9 mouse cellular contexts compared by ENCODE assay signal in the genomic region with DNA sequence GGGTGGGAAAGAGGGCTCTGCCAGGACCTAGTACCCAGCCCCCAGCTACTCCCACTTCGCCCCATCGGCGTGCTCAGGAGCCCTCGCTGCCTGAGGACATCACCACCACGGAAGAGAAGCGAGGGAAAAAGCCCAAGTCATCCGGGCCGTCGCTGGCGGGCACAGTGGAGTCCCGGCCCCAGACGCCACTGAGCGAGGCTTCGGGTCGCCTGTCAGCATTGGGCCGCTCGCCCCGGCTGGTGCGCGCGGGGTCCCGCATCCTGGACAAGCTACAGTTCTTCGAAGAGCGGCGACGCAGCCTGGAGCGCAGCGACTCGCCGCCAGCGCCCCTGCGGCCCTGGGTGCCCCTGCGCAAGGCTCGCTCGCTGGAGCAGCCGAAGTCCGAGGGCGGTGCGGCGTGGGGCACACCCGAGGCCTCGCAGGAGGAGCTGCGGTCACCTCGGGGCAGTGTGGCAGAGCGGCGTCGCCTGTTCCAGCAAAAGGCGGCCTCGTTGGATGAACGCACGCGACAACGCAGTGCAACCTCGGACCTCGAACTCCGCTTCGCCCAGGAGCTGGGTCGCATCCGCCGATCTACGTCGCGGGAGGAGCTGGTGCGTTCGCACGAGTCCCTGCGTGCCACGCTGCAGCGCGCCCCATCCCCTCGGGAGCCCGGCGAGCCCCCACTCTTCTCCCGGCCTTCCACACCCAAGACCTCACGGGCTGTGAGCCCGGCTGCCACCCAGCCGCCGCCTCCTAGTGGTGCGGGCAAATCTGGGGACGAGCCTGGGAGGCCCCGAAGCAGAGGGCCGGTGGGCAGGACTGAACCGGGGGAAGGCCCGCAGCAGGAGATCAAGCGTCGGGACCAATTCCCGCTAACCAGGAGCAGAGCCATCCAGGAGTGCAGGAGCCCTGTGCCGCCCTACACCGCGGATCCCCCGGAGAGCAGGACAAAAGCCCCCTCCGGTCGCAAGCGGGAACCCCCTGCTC. TPM values are rescaled to one million over a fixed set of nuclear protein-coding genes. Genes with fewer than 3 reads are reported as not detected.
DNase-seq lines count a peak whose midpoint lies in the region; ATAC-seq lines count a peak whose summit lies in the region.
"Had no signal": no experiment of that assay in that cellular context is flagged by ENCODE, and none has a peak within 500 bp of the region (broad histone marks: within the 10 kb centered on the region; RNA-seq: fewer than 3 reads in every experiment).

No protein-coding gene starts in this region.

- H3K27ac ChIP-seq in heart, embryonic 12.5 days (ENCODE audit: poor library complexity, severe bottlenecking), result no peak overlapping the region
- H3K27ac ChIP-seq in hindbrain, embryonic 10.5 days, result peak overlapping the region; percentile 75
- no peak overlapping the region for H3K27ac ChIP-seq in midbrain, embryonic 16.5 days (ENCODE audit: low read length)

- H3K9ac ChIP-seq in heart, embryonic 12.5 days, result peak overlapping the region; percentile 59
- H3K9ac ChIP-seq in midbrain, embryonic 16.5 days (ENCODE audit: low read depth, low read length), result peak overlapping the region; percentile 39

- no peak for DNase-seq in heart, adult 18-20 months
- DNase-seq in cerebellum, postnatal 25 days, result peak; percentile 56 to 60
- DNase-seq in hindbrain, embryonic 10.5 days (ENCODE audit: low spot score), result peak; percentile 55
- DNase-seq in spleen, postnatal 4 days (ENCODE audit: low spot score in 2 of 2), result no peak
- DNase-seq in thymus, postnatal 0 days (ENCODE audit: low spot score), result no peak

- peaks cover 78% of the 10 kb centered on the region for H3K4me1 ChIP-seq in heart, embryonic 12.5 days (replicated peaks)
- peaks cover 55% of the 10 kb centered on the region for H3K4me1 ChIP-seq in hindbrain, embryonic 10.5 days (replicated peaks)
- H3K4me1 ChIP-seq in midbrain, embryonic 16.5 days (ENCODE audit: control insufficient read depth, insufficient read depth, low read length), result peaks cover 51% of the 10 kb centered on the region

- H3K9me3 ChIP-seq in heart, embryonic 12.5 days (replicated peaks), result no peaks in the 10 kb centered on the region
- H3K9me3 ChIP-seq in hindbrain, embryonic 10.5 days, result no peaks in the 10 kb centered on the region
- H3K9me3 ChIP-seq in midbrain, embryonic 16.5 days (replicated peaks; ENCODE audit: control insufficient read depth, low read length, poor library complexity, severe bottlenecking), result no peaks in the 10 kb centered on the region

- 10% methylated on average over 94 of the region's 94 CpGs for WGBS in heart, embryonic 12.5 days
- WGBS in hindbrain, embryonic 10.5 days, result 4% methylated on average over 94 of the region's 94 CpGs
- 7% methylated on average over 94 of the region's 94 CpGs for WGBS in midbrain, embryonic 16.5 days

- H3K4me2 ChIP-seq in heart, embryonic 12.5 days, result peak overlapping the region; percentile 59
- H3K4me2 ChIP-seq in midbrain, embryonic 16.5 days (ENCODE audit: low read length), result peak overlapping the region; percentile 47

- ATAC-seq in heart, embryonic 12.5 days (ENCODE audit: insufficient number of reproducible peaks, low FRiP score), result no peak
- peak; percentile 4; the same call in 1 of the 2 replicates for ATAC-seq in midbrain, embryonic 16.5 days
- ATAC-seq in monocyte, adult 5-6 weeks (replicated peaks; ENCODE audit: insufficient number of reproducible peaks, low FRiP score, low TSS enrichment, poor library complexity, severe bottlenecking), result no peak

- peaks cover 43% of the 10 kb centered on the region for H3K36me3 ChIP-seq in heart, embryonic 12.5 days
- peaks cover 3% of the 10 kb centered on the region; the same call in 1 of the 2 replicates for H3K36me3 ChIP-seq in hindbrain, embryonic 10.5 days
- H3K36me3 ChIP-seq in midbrain, embryonic 16.5 days (ENCODE audit: control insufficient read depth, insufficient read depth, low read length), result peaks cover 7% of the 10 kb centered on the region; the same call in 1 of the 2 replicates

- H3K4me3 ChIP-seq in heart, embryonic 12.5 days, result peak overlapping the region; percentile 31
- H3K4me3 ChIP-seq in hindbrain, embryonic 10.5 days, result peak overlapping the region; percentile 38
- H3K4me3 ChIP-seq in midbrain, embryonic 16.5 days (ENCODE audit: low read depth, low read length), result peak overlapping the region; percentile 22

- peaks cover 35% of the 10 kb centered on the region for H3K27me3 ChIP-seq in heart, embryonic 12.5 days (replicated peaks)
- peaks cover 83% of the 10 kb centered on the region for H3K27me3 ChIP-seq in hindbrain, embryonic 10.5 days (ENCODE audit: insufficient read depth, poor library complexity, severe bottlenecking)
- H3K27me3 ChIP-seq in midbrain, embryonic 16.5 days (ENCODE audit: control insufficient read depth, insufficient read depth, low read depth, low read length), result peaks cover 16% of the 10 kb centered on the region

RNA-seq across cellular contexts. Expression of gene Speg, which starts 13.1 kb away (rescaled TPM):
- polyA plus RNA-seq in heart, embryonic 12.5 days (2016; fragmentation: Nextera tagmentation; extraction: Ambion mirVana), result 61.5 and 67.4 TPM in 2 replicates
- 100 to 1,000 TPM; 115 TPM for total RNA-seq in heart, adult 18-20 months (2021)
- 19.0 and 20.2 TPM in 2 replicates for polyA plus RNA-seq in hindbrain, embryonic 10.5 days (2016; fragmentation: Nextera tagmentation; extraction: Ambion mirVana)
- 17.7 and 20.8 TPM in 2 replicates for polyA plus RNA-seq in midbrain, embryonic 16.5 days (2015; fragmentation: Nextera tagmentation; extraction: Ambion mirVana)
- 1.6 and 1.8 TPM in 2 replicates for polyA plus RNA-seq in thymus, postnatal 0 days (2015; fragmentation: Nextera tagmentation; extraction: Ambion mirVana)
- 0.49 TPM in 1 of 3 replicates, not detected in the others for total RNA-seq in monocyte, adult 5-6 weeks (2017)

RNA-seq across cellular contexts. Expression of gene Des, which starts 28.1 kb away (rescaled TPM):
- 500 and 521 TPM in 2 replicates for polyA plus RNA-seq in heart, embryonic 12.5 days (2016; fragmentation: Nextera tagmentation; extraction: Ambion mirVana)
- 1,000 to 10,000 TPM; 1,347 to 1,386 TPM for total RNA-seq in heart, adult 18-20 months (2021)
- polyA plus RNA-seq in hindbrain, embryonic 10.5 days (2016; fragmentation: Nextera tagmentation; extraction: Ambion mirVana), result 3.8 and 4.5 TPM in 2 replicates
- 1.2 and 1.7 TPM in 2 replicates for polyA plus RNA-seq in midbrain, embryonic 16.5 days (2015; fragmentation: Nextera tagmentation; extraction: Ambion mirVana)
- 6.0 and 7.4 TPM in 2 replicates for polyA plus RNA-seq in thymus, postnatal 0 days (2015; fragmentation: Nextera tagmentation; extraction: Ambion mirVana)
- not detected in 3 replicates for total RNA-seq in monocyte, adult 5-6 weeks (2017)
- total RNA-seq: hematopoietic stem cell, adult 5-6 weeks had no signal

RNA-seq across cellular contexts. Expression of gene Gmppa, which starts 47.5 kb away (rescaled TPM):
- 67.7 and 69.1 TPM in 2 replicates for polyA plus RNA-seq in heart, embryonic 12.5 days (2016; fragmentation: Nextera tagmentation; extraction: Ambion mirVana)
- total RNA-seq in heart, adult 18-20 months (2021), result 10 to 100 TPM; 34.5 to 38.2 TPM
- polyA plus RNA-seq in hindbrain, embryonic 10.5 days (2016; fragmentation: Nextera tagmentation; extraction: Ambion mirVana), result 62.3 and 91.2 TPM in 2 replicates
- polyA plus RNA-seq in midbrain, embryonic 16.5 days (2015; fragmentation: Nextera tagmentation; extraction: Ambion mirVana), result 79.7 and 81.3 TPM in 2 replicates
- 51.4 and 58.5 TPM in 2 replicates for polyA plus RNA-seq in thymus, postnatal 0 days (2015; fragmentation: Nextera tagmentation; extraction: Ambion mirVana)
- total RNA-seq in monocyte, adult 5-6 weeks (2017), result 39.2 to 56.0 TPM (median 55.4 TPM) in 3 replicates

Comparison
In these comparisons a context has a peak if more than half of its experiments do, and no peak if none do; other contexts are left out.
1. DNase-seq: peak in cerebellum, postnatal 25 days (2 of 2) and hindbrain, embryonic 10.5 days (single experiment); none in heart, adult 18-20 months (0 of 2), spleen, postnatal 4 days (0 of 2) and thymus, postnatal 0 days (single experiment).
2. RNA of gene Des, which starts 28.1 kb away (polyA plus RNA-seq): 500 to 521 TPM in heart, embryonic 12.5 days; 6.0 to 7.4 TPM in thymus, postnatal 0 days, 3.8 to 4.5 TPM in hindbrain, embryonic 10.5 days and 1.2 to 1.7 TPM in midbrain, embryonic 16.5 days; every median in the first group is over 10 times any median in the second.
3. Peak in every context shown above with its lines, with median percentiles within 50 percentile points of each other: H3K4me3 ChIP-seq.